Mouse (Mus musculus) layer of hippocampus, adult 2 months (tissue): ENCODE measurements around the gene Sp8. TPM values are rescaled to one million over a fixed set of nuclear protein-coding genes. Genes with fewer than 3 reads are reported as not detected.

Experiments
- DNase-seq, 2 experiments: peaks; one replicate each; pipeline ENCODE4 v3.0.0; 2022; ENCODE audit warnings: low spot score in 2 of 2
- H3K27ac ChIP-seq: fragments of 200-600 bp; 2 replicates; pipeline ENCODE4 v1.8.1; 2022
- H3K4me3 ChIP-seq: fragments of 200-600 bp; 2 replicates; pipeline ENCODE4 v1.8.1; 2022; ENCODE audit warnings: mild to moderate bottlenecking
- CTCF ChIP-seq: fragments of 200-600 bp; conservative IDR thresholded peaks from 2 replicates; pipeline ENCODE4 v1.8.1; 2022; ENCODE audit warnings: antibody characterized with exemption, mild to moderate bottlenecking, moderate library complexity
- total RNA-seq, 2 experiments: library from RNA; stranded (reverse); gene quantifications; 2 replicates each; pipeline ENCODE4 v1.2.3; 2021

Sp8 gene
- total RNA-seq, 2 experiments from 2014 or later: 1.6 to 2.0 TPM

GRCm38 (mm10) chr12:118854401-118854800, 8.3 kb downstream of the Sp8 start:
- DNase-seq: no peak
- TF ChIP-seq CTCF: no peak
- Histone ChIP-seq H3K4me3 (peak overlapping the region; percentile 41; the same call in 1 of the 2 replicates), H3K27ac (peak overlapping the region; percentile 55; the same call in 1 of the 2 replicates)

- DNase-seq: peak; percentile 37 to 66
- peak overlapping the region; percentile 55; the same call in 1 of the 2 replicates for H3K27ac ChIP-seq
- TF ChIP-seq CTCF: peak; percentile 90
- peak overlapping the region; percentile 41 for H3K4me3 ChIP-seq
Observed at GRCm38 (mm10) chr12:118854831-118855453, 8.8 kb downstream of the Sp8 start.

GRCm38 (mm10) chr12:118856151-118856550, 10.0 kb downstream of the Sp8 start:
- H3K4me3 ChIP-seq: no peak overlapping the region
- no peak for DNase-seq

GRCm38 (mm10) chr12:118872673-118873072, 26.5 kb downstream of the Sp8 start:
- TF ChIP-seq CTCF: no peak
- H3K27ac ChIP-seq: no peak overlapping the region
- H3K4me3 ChIP-seq: no peak overlapping the region
- DNase-seq: no peak

More at GRCm38 (mm10) chr12:118856151-118856550, 10.0 kb downstream of the Sp8 start:
- no peak for TF ChIP-seq CTCF
- no peak overlapping the region for H3K27ac ChIP-seq

GRCm38 (mm10) chr12:118882790-118883189, 36.7 kb downstream of the Sp8 start:
- no peak for TF ChIP-seq CTCF
- no peak overlapping the region for H3K27ac ChIP-seq
- no peak overlapping the region for H3K4me3 ChIP-seq
- no peak for DNase-seq

- H3K4me3 ChIP-seq: no peak overlapping the region
- H3K27ac ChIP-seq: no peak overlapping the region
- TF ChIP-seq CTCF: no peak
- no peak for DNase-seq
Observed at GRCm38 (mm10) chr12:118887964-118888363, 41.8 kb downstream of the Sp8 start.

Other genes with a start within 250 kb of the Sp8 start
- not detected for gene Abcb5, start 120.1 kb downstream of the Sp8 start, total RNA-seq